Mouse (Mus musculus) ES-E14 (cell line): ENCODE data around the gene Zbtb7a.

Experiments used
- CHD2 ChIP-seq: IDR thresholded peaks from 2 replicates; pipeline ENCODE4 v1.6.1; 2014; ENCODE audit warnings: mild to moderate bottlenecking, low read depth, low read length, inconsistent platforms
- MAFK ChIP-seq: IDR thresholded peaks from 2 replicates; pipeline ENCODE4 v1.6.1; 2014; ENCODE audit warnings: mild to moderate bottlenecking, low read depth, low read length, inconsistent platforms; ENCODE audit not compliant: insufficient read depth
- ZC3H11A ChIP-seq: IDR thresholded peaks from 2 replicates; pipeline ENCODE4 v1.6.1; 2012; ENCODE audit warnings: low read depth, mild to moderate bottlenecking, inconsistent platforms, low read length, borderline replicate concordance
- ZNF384 ChIP-seq: IDR thresholded peaks from 2 replicates; pipeline ENCODE4 v1.6.1; 2012; ENCODE audit warnings: low read depth, low read length, inconsistent platforms

DNA sequence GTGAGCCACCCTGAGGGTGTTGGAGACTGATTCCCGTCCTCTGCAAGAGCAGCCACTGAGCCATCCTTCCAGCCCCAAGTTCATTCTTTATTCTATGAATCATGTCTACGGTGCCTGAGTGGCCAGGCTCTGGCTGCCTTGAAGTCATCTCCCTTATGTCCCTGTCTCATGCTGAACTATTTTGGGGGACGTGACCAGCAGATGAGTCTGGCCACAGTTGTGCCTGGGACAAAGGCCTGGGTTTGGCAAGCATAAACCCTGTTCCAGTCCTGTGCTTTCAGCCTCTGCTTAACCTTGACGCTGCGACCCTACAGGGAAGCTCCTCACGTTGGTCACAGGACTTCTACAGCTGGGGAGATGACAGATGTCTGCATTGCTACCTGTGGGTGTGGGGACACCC, 62.3 kb downstream of the Zbtb7a start:
- TF ChIP-seq ZC3H11A (no peak), ZNF384 (no peak), CHD2 (no peak), MAFK (no peak)
